Mouse (Mus musculus): ENCODE data around the gene Plcxd2.

Plcxd2 gene

DNA sequence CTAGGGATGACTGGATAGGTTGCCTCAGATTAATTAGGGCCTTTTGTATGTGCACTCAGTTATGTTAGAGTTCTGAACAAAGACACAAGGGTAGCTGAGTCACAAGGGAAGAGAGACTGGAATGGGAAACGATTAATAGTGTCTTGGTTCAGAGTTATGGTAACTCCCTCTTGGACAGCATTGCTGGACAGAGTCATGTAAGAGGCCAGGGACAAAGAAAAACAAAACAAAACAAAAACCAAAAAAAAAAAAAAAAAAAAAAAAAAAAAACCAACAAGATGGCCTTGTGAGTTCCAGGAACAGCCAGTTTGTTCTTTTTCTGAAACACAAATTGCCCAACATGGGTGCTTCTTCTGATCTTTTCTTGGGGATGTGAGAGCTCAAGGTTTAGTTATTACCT lies 23.8 kb downstream of the Plcxd2 start:
- DNase-seq (ENCODE audit: low spot score): no peak

- no peak for DNase-seq (ENCODE audit: low spot score)
These were observed 25.1 kb downstream of the Plcxd2 start for GRCm38 (mm10) chr16:45984610-45985606.

DNA sequence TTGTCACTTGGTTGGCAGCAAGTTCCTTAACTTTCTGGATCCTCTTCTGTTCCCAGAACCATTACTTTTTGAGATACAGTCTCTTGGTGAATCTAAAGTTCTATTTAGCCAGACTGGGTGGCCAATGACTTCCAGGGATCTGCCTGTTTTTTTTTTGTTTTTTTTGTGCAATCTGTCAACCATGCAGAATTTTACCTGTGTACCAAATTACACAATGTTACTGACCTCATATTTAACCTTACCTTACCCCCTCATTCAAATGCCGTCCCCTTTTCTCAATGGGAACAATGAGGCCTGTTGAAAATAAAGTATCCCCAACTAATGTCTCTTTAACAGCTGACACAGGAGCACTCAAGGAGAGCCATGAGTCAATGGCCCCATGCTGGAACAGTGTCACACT lies 33.8 kb downstream of the Plcxd2 start:
- no peak for DNase-seq (ENCODE audit: low spot score)

- peak; percentile 4 for DNase-seq (ENCODE audit: low spot score)
These were observed 35.9 kb downstream of the Plcxd2 start for GRCm38 (mm10) chr16:45973959-45974686.

- DNase-seq (ENCODE audit: low spot score): no peak
These were observed 39.8 kb downstream of the Plcxd2 start for GRCm38 (mm10) chr16:45970187-45970586.

- no peak for DNase-seq (ENCODE audit: low spot score)
These were observed 41.3 kb downstream of the Plcxd2 start for GRCm38 (mm10) chr16:45968716-45969115.

- peak; percentile 52 for DNase-seq (ENCODE audit: low spot score)
These were observed 42.5 kb downstream of the Plcxd2 start for GRCm38 (mm10) chr16:45967471-45967870.

DNA sequence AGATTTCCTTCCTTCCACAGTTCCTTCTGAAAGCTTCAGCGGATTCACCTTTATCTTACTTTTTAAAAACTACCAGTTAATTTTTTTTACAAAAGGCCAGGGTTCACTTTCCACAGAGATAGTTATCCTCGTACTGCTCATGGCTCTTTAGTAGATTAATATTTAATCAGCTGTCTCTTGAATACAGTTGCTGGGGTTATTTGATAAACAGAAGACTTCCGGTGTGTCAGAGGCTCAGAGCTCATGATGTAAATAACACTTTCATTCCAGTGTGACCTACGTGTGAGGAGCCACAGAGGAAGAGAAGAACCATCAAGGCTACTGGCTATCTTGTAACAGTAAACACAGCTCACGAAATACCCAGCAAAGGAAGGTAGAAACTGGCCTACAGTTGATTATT lies 43.4 kb downstream of the Plcxd2 start:
- no peak for DNase-seq (ENCODE audit: low spot score)

DNA sequence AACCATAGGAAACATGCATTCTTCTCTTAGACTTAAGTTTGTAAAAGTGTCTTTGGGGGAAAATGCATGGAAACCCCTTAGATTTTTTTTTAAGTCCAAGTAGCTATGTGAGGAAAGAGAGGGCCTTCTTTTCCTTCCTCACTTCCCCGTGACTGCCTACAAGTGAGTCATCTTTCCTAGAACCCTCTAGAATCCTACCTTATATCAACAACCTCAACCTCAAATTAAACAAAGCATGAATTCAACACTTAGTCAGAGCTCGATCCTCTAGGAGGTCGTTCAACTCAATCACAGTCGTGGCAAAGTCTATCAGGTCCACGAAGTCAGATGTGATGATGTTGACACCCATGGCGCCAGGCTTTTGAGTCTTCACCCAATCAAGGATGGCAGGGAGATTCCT lies 45.2 kb downstream of the Plcxd2 start:
- no peak for DNase-seq (ENCODE audit: low spot score)

- DNase-seq (ENCODE audit: low spot score): no peak
These were observed 46.2 kb downstream of the Plcxd2 start for GRCm38 (mm10) chr16:45963837-45964236.

DNA sequence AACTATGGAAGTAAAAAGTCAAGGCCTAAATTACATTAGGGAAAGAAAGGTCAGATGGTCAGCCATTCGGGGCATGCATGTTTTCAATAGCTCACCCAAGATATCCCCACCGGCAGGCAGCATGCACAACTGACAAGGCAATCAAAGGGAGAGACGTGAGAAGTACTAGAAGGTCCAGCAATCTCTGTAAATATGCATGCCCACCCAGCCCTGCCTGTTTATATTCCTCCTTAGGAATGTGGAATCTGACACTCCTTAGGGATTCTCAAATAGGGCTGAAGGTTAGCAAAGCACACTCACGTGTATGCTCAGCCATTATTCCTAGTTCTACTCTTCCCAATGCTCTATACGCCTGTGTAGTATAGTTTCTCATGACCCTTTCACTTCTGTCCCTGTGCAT lies 46.9 kb downstream of the Plcxd2 start:
- no peak for DNase-seq (ENCODE audit: low spot score)

DNA sequence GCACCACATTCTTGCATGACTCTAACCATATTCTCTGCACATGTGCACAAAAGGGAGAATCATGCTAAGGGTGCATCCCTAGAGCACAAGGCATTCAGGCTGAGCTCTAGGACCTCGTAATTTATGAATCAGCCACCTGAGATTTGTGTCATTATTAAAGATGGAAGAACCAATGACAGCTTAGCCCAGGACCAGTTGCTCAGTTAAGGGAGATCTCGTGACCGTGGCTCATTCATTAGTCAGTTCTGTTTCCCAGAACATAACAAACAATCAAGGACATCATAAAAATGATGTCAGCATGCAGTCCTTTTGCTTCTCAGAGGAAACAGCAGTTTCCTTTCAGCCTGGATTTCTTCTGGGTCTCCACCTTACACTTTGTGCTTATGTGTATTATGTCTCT lies 49.0 kb downstream of the Plcxd2 start:
- DNase-seq (ENCODE audit: low spot score): no peak

GRCm38 (mm10) chr16:45956390-45956950 lies 53.5 kb downstream of the Plcxd2 start:
- DNase-seq (ENCODE audit: low spot score): no peak

GRCm38 (mm10) chr16:45953394-45953793 lies 56.6 kb downstream of the Plcxd2 start, which contains the start of gene Phldb2:
Gene Phldb2 (minus strand): TSS chr16:45953598.
- DNase-seq (ENCODE audit: low spot score): no peak

GRCm38 (mm10) chr16:45952501-45952900 lies 57.5 kb downstream of the Plcxd2 start:
- peak; percentile 13 for DNase-seq (ENCODE audit: low spot score)

- DNase-seq (ENCODE audit: low spot score): no peak
These were observed 58.0 kb downstream of the Plcxd2 start for GRCm38 (mm10) chr16:45952035-45952434.

DNA sequence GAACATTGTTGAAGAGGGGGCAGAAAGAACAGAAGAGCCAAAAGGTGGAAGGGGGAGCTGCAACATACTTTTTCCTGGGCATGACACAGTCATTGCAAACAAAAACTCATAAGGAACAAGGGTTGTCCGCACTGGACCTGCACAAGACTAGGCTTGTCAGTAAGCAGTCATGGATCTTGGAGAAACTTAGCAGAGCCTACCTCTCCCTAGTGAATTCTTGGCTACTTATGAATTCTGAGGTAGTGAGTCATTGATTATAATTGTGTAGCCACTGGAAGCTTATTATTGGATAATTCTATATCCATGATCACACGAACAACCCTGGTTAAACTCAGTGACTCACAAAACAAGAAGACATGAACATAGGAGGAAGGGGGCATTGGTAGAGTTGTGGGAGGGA lies 63.7 kb downstream of the Plcxd2 start:
- DNase-seq (ENCODE audit: low spot score): no peak

GRCm38 (mm10) chr16:45945649-45946048 lies 64.4 kb downstream of the Plcxd2 start:
- DNase-seq (ENCODE audit: low spot score): no peak

DNA sequence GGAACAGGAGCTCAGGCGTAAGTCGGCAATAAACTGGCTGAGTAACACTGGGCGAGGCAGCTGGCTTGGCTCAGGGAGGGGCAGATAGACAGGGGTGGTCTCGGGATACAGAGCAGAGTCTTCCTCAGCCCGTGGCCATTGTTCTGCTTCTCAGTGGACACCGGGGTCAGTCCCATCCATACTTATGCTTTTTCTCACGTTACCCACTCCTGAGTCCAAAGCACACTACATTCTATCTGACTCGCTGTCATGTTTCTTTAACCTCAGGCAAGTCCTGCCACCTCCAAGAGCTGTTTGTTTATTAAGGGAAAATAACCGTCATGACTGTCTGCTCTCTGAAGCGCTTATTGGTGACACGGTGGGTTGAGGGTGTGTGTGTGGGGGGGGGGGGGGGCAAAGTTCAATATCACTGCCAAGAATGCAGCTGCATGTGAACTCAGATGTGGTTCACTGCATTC lies 64.8 kb downstream of the Plcxd2 start:
- no peak for DNase-seq (ENCODE audit: low spot score)

- peak; percentile 28 for DNase-seq (ENCODE audit: low spot score)
These were observed 67.7 kb downstream of the Plcxd2 start for GRCm38 (mm10) chr16:45942169-45942891.

GRCm38 (mm10) chr16:45940701-45941100 lies 69.3 kb downstream of the Plcxd2 start:
- DNase-seq (ENCODE audit: low spot score): no peak

- DNase-seq (ENCODE audit: low spot score): no peak
These were observed 70.6 kb downstream of the Plcxd2 start for GRCm38 (mm10) chr16:45939436-45939835.
